Mouse (Mus musculus) mouse embryonic stem cell (cell line): ENCODE data around the gene Pitpnb.

Experiments
- in situ Hi-C, 2 experiments: fragments of 300-500 bp; cut with MboI; formaldehyde crosslinking; loops; 1 replicate in 1 of 2; 3 replicates in 1 of 2; pipeline ENCODE4 v1.14.3; 2019 to 2020; ENCODE audit warnings: low sequenced_read_pairs in 2 of 2, low pct_unique_long_range_greater_than_20kb in 1 of 2, mixed read lengths in 1 of 2; ENCODE audit not compliant: unreplicated experiment in 1 of 2

Gene Pitpnb

GRCm38 (mm10) chr5:111330417-111331098, at the start of gene Pitpnb:
Gene Pitpnb, plus strand, starts transcription at chr5:111330763.
- in situ Hi-C loops, result no loop called here

GRCm38 (mm10) chr5:111284420-111285175, 46.0 kb upstream of the Pitpnb start:
- in situ Hi-C loops, result no loop called here

- in situ Hi-C loops, result no loop called here
These were observed 43.0 kb upstream of the Pitpnb start for GRCm38 (mm10) chr5:111287571-111287970.

GRCm38 (mm10) chr5:111288486-111288885, 42.1 kb upstream of the Pitpnb start:
- in situ Hi-C loops, result no loop called here

GRCm38 (mm10) chr5:111290071-111290470, 40.5 kb upstream of the Pitpnb start:
- in situ Hi-C loops, result no loop called here

- in situ Hi-C loops, result no loop called here
These were observed 38.9 kb upstream of the Pitpnb start for GRCm38 (mm10) chr5:111291639-111292038.

- in situ Hi-C loops, result no loop called here
These were observed 32.8 kb upstream of the Pitpnb start for GRCm38 (mm10) chr5:111297801-111298200.

- in situ Hi-C loops, result no loop called here
These were observed 31.9 kb upstream of the Pitpnb start for GRCm38 (mm10) chr5:111298706-111299105.

- in situ Hi-C loops, result no loop called here
These were observed 29.8 kb upstream of the Pitpnb start for GRCm38 (mm10) chr5:111300776-111301175.

- in situ Hi-C loops, result no loop called here
These were observed 28.8 kb upstream of the Pitpnb start for GRCm38 (mm10) chr5:111301736-111302135.

GRCm38 (mm10) chr5:111304730-111305129, 25.8 kb upstream of the Pitpnb start:
- in situ Hi-C loops, result no loop called here

- in situ Hi-C loops, result no loop called here
These were observed 20.4 kb upstream of the Pitpnb start for GRCm38 (mm10) chr5:111310185-111310584.

GRCm38 (mm10) chr5:111313833-111314232, 16.7 kb upstream of the Pitpnb start:
- in situ Hi-C loops, result no loop called here

- in situ Hi-C loops, result no loop called here
These were observed 15.5 kb upstream of the Pitpnb start for GRCm38 (mm10) chr5:111315061-111315460.

GRCm38 (mm10) chr5:111317526-111317925, 13.0 kb upstream of the Pitpnb start:
- in situ Hi-C loops, result no loop called here

GRCm38 (mm10) chr5:111318946-111319345, 11.6 kb upstream of the Pitpnb start:
- in situ Hi-C loops, result no loop called here

GRCm38 (mm10) chr5:111325813-111326212, 4.8 kb upstream of the Pitpnb start:
- in situ Hi-C loops, result no loop called here

GRCm38 (mm10) chr5:111327420-111327819, 3.1 kb upstream of the Pitpnb start:
- in situ Hi-C loops, result no loop called here

GRCm38 (mm10) chr5:111329782-111330416, 664 bp upstream of the Pitpnb start:
- in situ Hi-C loops, result no loop called here

- in situ Hi-C loops, result no loop called here
These were observed 504 bp downstream of the Pitpnb start for GRCm38 (mm10) chr5:111331099-111331435.
